Mouse (Mus musculus) left cerebral cortex, adult 6 months (tissue): ENCODE data around the gene Tbc1d14. TPM values are rescaled to one million over a fixed set of nuclear protein-coding genes. Genes with fewer than 3 reads are reported as not detected.

Experiments
- long read RNA-seq, 2 experiments: library from polyadenylated mRNA; unstranded; transcript quantifications; one replicate each; pipeline ENCODE4 v2.0.0; 2019 to 2020
- polyA plus RNA-seq: library from polyadenylated mRNA; unstranded; fragments of <200 nt; fragmentation: Nextera tagmentation; gene quantifications from 2 replicates; pipeline ENCODE4 v1.2.3, GENCODE M21; 2021

The Tbc1d14 gene
- polyA plus RNA-seq: 17.6 and 19.9 TPM in 2 replicates
- long read RNA-seq, experiment 1, full-length matches to known transcripts: 100 of 150 reads
- long read RNA-seq, experiment 1, partial matches to known transcripts: 18 of 150 reads
- long read RNA-seq, experiment 1, other reads (novel, unspliced or antisense): 32 of 150 reads
- long read RNA-seq, experiment 2, full-length matches to known transcripts: 13 of 41 reads
- long read RNA-seq, experiment 2, partial matches to known transcripts: 8 of 41 reads
- long read RNA-seq, experiment 2, other reads (novel, unspliced or antisense): 20 of 41 reads

DNA sequence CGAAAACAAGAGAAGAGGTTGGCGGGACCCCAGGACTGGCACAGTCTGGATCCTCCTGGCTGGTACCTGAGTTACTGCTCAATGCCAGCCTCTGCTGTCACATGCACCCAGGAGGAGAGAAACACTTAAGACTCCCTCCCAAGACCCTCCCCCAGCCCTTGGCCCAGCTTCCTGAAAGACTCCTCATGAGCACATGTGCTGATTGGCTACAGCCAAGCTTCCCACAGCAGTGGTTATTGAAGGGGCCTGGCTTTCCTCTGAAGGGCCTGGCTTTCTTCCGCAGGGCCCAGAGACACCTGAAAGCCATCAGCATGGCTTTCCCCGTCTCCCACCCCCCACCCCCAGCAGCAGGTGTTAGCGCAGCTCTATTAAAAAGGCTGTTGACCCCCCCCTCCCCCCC is at the start of gene Tbc1d14:
Gene Tbc1d14 (minus strand): TSS at position 101 of the 400 bp plus-strand sequence.

DNA sequence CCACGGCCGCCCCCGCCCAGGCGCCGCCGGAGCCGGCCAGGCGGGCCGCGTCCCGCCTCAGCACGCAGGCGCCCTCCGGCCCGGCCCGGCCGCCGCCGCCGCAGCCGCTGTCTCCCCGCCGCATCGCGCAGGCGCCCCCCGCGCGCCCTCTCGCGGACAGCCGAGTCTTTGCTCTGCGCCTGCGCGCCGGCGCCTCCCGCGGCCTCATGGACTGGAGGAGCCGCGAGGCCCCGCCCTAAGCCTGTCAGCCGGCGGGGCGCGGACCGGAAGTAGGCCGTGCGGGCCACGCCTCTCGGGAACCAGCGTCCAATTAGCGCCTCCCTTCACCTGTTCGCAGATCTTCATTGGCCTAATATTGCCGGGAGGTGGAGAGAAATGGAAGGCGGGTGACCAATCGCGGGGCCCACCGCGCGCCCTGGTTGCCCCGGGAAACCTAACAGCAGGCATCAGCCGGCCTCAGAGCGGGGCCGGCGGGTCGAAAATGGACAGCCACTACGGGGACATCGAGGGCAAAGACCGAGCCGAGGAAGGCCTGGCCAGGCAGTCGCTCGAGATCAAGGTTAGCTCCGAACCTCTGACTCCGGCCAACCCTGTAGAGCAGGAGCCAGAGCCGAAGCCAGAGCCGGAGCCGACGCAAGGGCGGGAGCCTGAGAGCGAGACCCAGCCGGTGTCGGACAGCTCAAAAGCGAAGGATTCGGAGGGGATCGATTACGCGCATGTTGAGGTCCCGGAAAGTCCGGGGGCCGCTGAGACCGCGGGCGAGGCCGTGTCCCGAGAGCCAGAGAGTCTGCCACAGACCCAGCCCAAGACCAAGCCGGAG is 108.7 kb downstream of the Tbc1d14 start, which contains the start of the genes Tada2b and Ccdc96:
Gene Tada2b (minus strand): TSS at position 115 of the 820 bp plus-strand sequence.
Gene Ccdc96 (plus strand): TSS at position 418 of the 820 bp plus-strand sequence.

DNA sequence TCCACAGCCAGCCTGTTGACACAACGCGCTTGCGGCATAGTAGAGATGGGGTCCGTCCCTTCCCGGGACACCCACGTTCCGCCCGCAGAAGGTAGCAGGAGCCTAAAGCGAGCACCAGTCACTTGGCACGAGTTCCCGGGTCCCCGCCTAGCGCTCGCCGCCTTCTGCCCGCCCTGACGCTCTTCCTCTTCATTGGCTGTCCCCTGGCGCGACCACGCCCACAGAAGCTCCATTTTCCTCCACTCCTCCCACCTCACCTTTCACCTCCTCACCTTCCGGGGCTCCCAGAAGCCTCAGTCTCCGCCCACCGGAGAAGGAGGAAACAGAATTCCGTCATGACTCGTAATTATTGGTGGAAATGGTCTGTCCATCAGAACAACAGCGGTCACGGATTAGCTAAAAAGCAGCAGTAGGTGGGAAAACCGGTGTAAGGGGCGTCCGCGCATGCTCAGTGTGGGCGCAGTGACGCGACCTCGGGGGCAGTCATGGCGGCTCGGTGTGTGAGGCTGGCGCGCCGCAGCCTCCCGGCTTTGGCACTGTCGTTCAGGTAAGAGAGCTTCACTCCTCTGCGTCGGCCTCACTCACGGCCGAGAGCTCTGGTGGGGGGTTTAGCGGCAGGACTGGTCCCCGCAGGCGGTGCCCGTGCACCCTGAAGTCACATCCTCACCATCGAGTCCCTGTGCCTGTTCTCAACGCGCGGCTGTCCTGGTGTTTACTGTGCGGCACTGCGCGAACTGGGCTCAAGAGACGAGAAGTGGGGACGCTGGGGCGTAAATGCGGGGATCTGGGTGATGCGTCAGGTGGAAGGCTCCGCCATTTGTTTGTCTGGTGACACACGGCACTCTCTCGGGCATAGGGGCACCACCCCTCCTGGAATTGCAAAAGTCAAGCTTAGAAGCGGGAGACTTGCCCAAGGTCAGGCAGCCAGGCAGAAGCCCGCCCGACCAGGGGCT is 128.1 kb downstream of the Tbc1d14 start, which contains the start of gene Grpel1:
Gene Grpel1 (plus strand): TSS at position 290 of the 953 bp plus-strand sequence.

Other genes with a start within 250 kb of the Tbc1d14 start
- gene Sorcs2, start 195.1 kb downstream of the Tbc1d14 start, polyA plus RNA-seq: 8.5 and 8.6 TPM in 2 replicates
- gene Grpel1, start 128.3 kb downstream of the Tbc1d14 start, polyA plus RNA-seq: 45.9 and 53.2 TPM in 2 replicates
- 1.9 and 2.9 TPM in 2 replicates for gene Tada2b, start 109.0 kb downstream of the Tbc1d14 start, polyA plus RNA-seq
- 0.41 and 0.51 TPM in 2 replicates for gene Ccdc96, start 108.7 kb downstream of the Tbc1d14 start, polyA plus RNA-seq
- gene D5Ertd579e, start 102.7 kb upstream of the Tbc1d14 start, polyA plus RNA-seq: 11.3 and 12.6 TPM in 2 replicates
- gene Bloc1s4, start 155.4 kb upstream of the Tbc1d14 start, polyA plus RNA-seq: 23.1 and 30.5 TPM in 2 replicates
- gene Mrfap1, start 203.5 kb upstream of the Tbc1d14 start, polyA plus RNA-seq: 572 and 619 TPM in 2 replicates
- 17.1 and 23.6 TPM in 2 replicates for gene Man2b2, start 237.4 kb upstream of the Tbc1d14 start, polyA plus RNA-seq